Mouse (Mus musculus) midbrain, embryonic 13.5 days (tissue): ENCODE measurements around the gene Fgd3. TPM values are rescaled to one million over a fixed set of nuclear protein-coding genes. Genes with fewer than 3 reads are reported as not detected.

Source experiments
- ATAC-seq: fragments of 200-750 bp; cut with Nextera tagmentation; 2 replicates; pipeline ENCODE4 v1.8.0; 2017; ENCODE audit warnings: mild to moderate bottlenecking, moderate TSS enrichment, moderate library complexity
- H3K27ac ChIP-seq: fragments of 300-500 bp; sonication (generic); 2 replicates; pipeline ENCODE4 v1.5.1; 2015; ENCODE audit warnings: inconsistent platforms, mild to moderate bottlenecking, moderate library complexity
- H3K27me3 ChIP-seq: fragments of 300-500 bp; sonication (generic); 2 replicates; pipeline ENCODE4 v1.6.1; 2015; ENCODE audit warnings: mild to moderate bottlenecking, inconsistent platforms
- H3K36me3 ChIP-seq: fragments of 300-500 bp; sonication (generic); 2 replicates; pipeline ENCODE4 v1.6.1; 2015; ENCODE audit warnings: mild to moderate bottlenecking, inconsistent platforms
- H3K4me1 ChIP-seq: fragments of 300-500 bp; sonication (generic); replicated peaks from 2 replicates; pipeline ENCODE4 v1.6.1; 2015; ENCODE audit warnings: inconsistent platforms
- H3K4me2 ChIP-seq: fragments of 300-500 bp; sonication (generic); replicated peaks from 2 replicates; pipeline ENCODE4 v1.6.1; 2015; ENCODE audit warnings: moderate library complexity, mild to moderate bottlenecking, inconsistent platforms
- H3K4me3 ChIP-seq: fragments of 300-500 bp; sonication (generic); replicated peaks from 2 replicates; pipeline ENCODE4 v1.5.1; 2015; ENCODE audit warnings: mild to moderate bottlenecking, inconsistent platforms
- H3K9ac ChIP-seq: fragments of 300-500 bp; sonication (generic); replicated peaks from 2 replicates; pipeline ENCODE4 v1.6.1; 2015; ENCODE audit warnings: mild to moderate bottlenecking, inconsistent platforms
- H3K9me3 ChIP-seq: fragments of 300-500 bp; sonication (generic); 2 replicates; pipeline ENCODE4 v1.6.1; 2016; ENCODE audit warnings: mild to moderate bottlenecking, inconsistent platforms
- WGBS: fragments of 180-500 bp; shearing (Covaris S2); methylation state at CpG from one replicate; pipeline ENCODE4 v1.1.7; 2015; 5-methylcytosine and 5-hydroxymethylcytosine counted together
- polyA plus RNA-seq: library from polyadenylated mRNA; unstranded; fragments of >200 nt; fragmentation: Nextera tagmentation; extraction: Ambion mirVana; gene quantifications from 2 replicates; pipeline ENCODE4 v1.2.1, GENCODE M21; 2015

Gene Fgd3
- polyA plus RNA-seq, 1 experiment from 2014 or later = 1.8 TPM

DNA sequence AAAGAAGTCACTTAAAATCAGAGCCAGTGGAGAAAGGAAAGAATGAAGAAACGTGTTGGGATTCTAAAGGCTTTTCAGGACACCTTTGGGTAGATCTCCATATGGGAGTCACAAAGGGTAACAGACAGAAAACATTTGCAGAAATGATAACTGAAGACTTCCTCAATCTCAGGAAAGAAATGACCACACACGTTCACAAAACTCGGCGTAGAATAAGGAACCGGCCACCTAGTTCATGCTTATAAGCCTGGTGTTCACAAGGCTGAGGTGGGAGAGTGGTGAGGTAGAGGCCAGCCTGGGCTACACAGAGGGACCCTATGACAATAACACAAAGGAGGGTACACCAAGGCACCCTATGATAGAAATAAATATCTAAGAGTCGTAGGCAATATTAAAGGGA is 28.2 kb downstream of the Fgd3 start:
- Histone ChIP-seq H3K4me3 (no peak overlapping the region), H3K4me1 (no peaks in the 10 kb centered on the region), H3K9ac (no peak overlapping the region), H3K9me3 (0 out of 2 replicates have a peak, but pooled peaks cover 5% of the 10 kb centered on the region), H3K27me3 (no peaks in the 10 kb centered on the region), H3K4me2 (no peak overlapping the region), H3K27ac (no peak overlapping the region), H3K36me3 (peaks cover 5% of the 10 kb centered on the region; the same call in 1 of the 2 replicates)
- WGBS = 94% methylated on average over 6 of the region's 6 CpGs
- no peak for ATAC-seq

DNA sequence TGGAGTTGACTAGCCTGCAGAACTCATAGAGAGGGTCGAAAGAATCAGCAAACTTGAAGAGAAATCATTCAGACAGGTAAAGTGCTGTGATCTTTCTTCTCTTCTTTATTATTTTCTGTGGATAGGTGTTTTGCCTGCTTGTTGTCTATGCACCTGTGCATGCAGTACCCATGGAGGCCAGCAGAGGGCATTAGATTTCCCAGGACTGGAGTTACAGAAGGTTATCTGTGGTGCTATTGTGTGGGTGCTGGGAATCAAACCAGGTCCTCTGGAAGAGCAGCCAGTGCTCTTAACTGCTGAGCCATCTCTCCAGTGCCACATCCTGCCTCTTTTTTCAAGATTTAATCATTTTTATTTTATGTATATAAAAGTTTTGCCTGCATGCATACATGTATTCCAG is 28.7 kb downstream of the Fgd3 start:
- Histone ChIP-seq H3K9ac (no peak overlapping the region), H3K4me1 (no peaks in the 10 kb centered on the region), H3K9me3 (0 out of 2 replicates have a peak, but pooled peaks cover 5% of the 10 kb centered on the region), H3K4me2 (no peak overlapping the region), H3K27ac (no peak overlapping the region), H3K27me3 (no peaks in the 10 kb centered on the region), H3K36me3 (peaks cover 8% of the 10 kb centered on the region; the same call in 1 of the 2 replicates), H3K4me3 (no peak overlapping the region)
- ATAC-seq = no peak
- 60% methylated on average over 1 of the region's 1 CpGs for WGBS

DNA sequence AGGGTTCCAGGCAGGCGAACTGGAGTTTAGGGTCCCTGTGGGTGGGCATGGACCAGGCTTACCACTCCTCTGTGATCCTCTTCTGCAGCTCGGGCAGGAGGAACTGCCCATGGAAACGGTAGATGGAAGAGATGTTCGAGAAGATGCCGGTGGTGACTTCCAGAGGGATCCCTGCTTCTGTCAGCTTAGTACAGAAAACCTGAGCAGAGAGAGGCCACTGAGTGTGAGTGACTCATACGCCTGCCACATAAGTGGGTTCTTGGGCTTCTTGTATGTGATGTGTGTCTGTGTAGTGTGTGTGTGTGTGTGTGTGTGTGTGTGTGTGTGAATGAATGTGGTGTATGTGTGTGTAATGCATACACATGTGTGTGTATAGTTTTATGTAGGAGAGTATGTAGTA is 32.9 kb downstream of the Fgd3 start:
- no peak overlapping the region for H3K27ac ChIP-seq
- 0 out of 2 replicates have a peak, but pooled peaks cover 5% of the 10 kb centered on the region for H3K9me3 ChIP-seq
- H3K27me3 ChIP-seq = no peaks in the 10 kb centered on the region
- H3K9ac ChIP-seq = no peak overlapping the region
- no peak overlapping the region for H3K4me3 ChIP-seq
- ATAC-seq = no peak
- no peaks in the 10 kb centered on the region for H3K4me1 ChIP-seq
- peaks cover 16% of the 10 kb centered on the region for H3K36me3 ChIP-seq
- H3K4me2 ChIP-seq = no peak overlapping the region
- 88% methylated on average over 6 of the region's 6 CpGs for WGBS

DNA sequence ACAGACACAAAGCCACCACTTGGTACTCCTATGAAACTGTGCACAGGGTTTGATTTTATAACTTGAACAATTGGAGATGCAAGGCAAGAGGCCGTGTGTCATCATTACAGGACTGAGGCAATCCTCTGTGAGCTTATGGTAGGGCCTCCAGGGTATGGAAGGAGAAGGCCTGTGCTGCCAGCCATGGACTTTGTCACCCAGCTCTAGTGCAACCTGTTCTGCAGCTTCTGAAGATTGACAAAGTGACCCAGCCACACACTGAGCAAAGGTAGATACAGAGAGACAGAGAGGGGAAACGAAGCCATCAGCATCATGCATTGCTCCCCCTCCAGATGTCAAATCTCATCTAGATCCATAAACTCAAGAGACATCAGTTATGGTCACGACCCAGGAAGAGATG is 33.4 kb downstream of the Fgd3 start:
- Histone ChIP-seq H3K9ac (no peak overlapping the region), H3K27ac (no peak overlapping the region), H3K4me1 (no peaks in the 10 kb centered on the region), H3K4me2 (no peak overlapping the region), H3K4me3 (no peak overlapping the region), H3K27me3 (no peaks in the 10 kb centered on the region), H3K36me3 (peaks cover 16% of the 10 kb centered on the region), H3K9me3 (0 out of 2 replicates have a peak, but pooled peaks cover 5% of the 10 kb centered on the region)
- ATAC-seq = no peak
- 81% methylated on average over 3 of the region's 3 CpGs for WGBS

DNA sequence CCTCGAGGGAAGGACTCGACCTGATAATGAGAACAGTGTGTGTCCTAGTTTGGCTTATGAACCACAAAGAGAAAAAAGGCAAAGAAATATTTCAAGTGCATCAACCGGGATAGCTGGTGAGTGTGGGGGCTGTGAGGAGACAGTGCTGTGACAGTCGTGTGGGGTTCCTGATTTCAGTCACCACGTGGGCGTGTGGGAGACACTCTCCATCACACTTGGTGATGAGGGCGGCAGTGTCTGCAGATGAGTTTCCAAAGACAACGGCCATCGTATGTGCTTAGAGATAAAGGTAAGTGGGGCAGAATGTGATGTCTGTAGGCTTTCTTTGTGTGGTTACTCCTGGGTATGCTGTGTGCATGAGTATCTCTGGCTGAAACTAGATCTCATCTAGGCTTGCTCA is 36.4 kb downstream of the Fgd3 start:
- 85% methylated on average over 9 of the region's 9 CpGs for WGBS
- ATAC-seq = no peak
- no peak overlapping the region for H3K9ac ChIP-seq
- H3K36me3 ChIP-seq = peaks cover 29% of the 10 kb centered on the region
- no peaks in the 10 kb centered on the region for H3K4me1 ChIP-seq
- H3K27ac ChIP-seq = no peak overlapping the region
- no peak overlapping the region for H3K4me2 ChIP-seq
- 0 out of 2 replicates have a peak, but pooled peaks cover 5% of the 10 kb centered on the region for H3K9me3 ChIP-seq
- no peak overlapping the region for H3K4me3 ChIP-seq
- no peaks in the 10 kb centered on the region for H3K27me3 ChIP-seq

DNA sequence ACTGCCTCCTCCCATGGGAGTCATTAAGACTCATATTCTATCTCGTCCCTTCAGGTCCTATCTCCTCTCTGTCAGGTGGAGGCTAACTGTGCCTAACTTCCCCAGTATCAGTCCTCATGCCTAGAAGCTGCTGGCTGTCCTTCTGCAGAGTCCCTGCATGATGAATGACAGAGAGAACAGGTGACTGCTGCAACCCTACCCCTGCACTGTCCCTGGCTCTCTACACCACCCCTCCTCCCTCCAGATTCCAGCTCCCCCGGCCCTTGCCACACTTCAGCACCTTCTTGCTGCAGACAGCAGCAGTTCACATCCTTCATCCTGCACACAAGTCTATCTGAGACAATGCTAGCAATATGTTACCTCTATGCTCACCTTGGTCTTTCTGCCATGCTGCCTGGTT is 37.9 kb downstream of the Fgd3 start:
- no peak for ATAC-seq
- Histone ChIP-seq H3K4me3 (no peak overlapping the region), H3K27ac (no peak overlapping the region), H3K9ac (no peak overlapping the region), H3K36me3 (peaks cover 27% of the 10 kb centered on the region), H3K9me3 (0 out of 2 replicates have a peak, but pooled peaks cover 5% of the 10 kb centered on the region), H3K4me1 (no peaks in the 10 kb centered on the region), H3K27me3 (no peaks in the 10 kb centered on the region), H3K4me2 (no peak overlapping the region)
- WGBS = 68% methylated on average over 2 of the region's 2 CpGs

DNA sequence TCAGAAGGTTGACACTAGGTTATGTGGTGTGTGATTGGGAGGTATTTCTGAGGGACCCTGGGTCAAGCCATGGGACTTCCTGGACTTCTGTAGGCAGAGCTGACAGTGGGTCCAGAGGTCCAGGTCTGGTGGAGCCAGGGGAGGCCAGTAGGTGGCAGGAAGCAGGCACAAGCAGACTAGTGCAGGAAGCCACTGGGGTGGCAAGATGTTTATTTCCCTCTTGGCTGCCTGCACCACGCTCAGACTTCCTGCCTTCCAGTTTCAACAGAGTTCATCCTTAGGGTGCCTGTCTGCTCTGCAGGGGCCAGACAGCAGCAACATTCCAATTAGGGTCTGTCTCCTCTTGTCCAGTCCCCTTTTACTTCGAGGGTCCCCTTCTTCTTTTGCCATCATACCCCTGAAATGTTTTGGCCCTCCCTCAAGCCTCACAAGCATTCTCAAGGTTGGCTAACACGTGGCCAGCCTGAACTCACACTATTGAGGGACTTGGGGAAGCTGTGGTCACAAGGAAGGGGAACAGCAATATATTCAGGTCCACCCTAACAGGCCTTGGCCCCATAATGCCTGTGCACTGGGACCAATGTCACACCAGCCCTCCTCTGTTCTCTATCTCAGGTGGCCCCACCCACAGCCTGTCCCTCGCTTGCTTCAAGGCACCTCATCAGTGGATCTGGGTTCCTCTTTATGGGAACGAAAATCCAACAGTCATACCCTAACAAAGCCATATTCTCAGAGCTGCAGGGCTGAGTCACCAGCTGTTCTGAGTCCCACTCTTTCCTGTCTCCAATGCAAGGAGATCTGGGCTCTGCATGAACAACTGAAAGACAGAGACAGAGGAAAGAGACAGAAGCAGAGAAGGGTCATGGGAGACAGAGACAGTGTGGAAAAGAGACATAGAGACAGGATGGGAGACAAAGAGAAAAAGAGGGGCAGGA is 48.0 kb downstream of the Fgd3 start:
- Histone ChIP-seq H3K27ac (no peak overlapping the region), H3K36me3 (no peaks in the 10 kb centered on the region), H3K4me3 (no peak overlapping the region), H3K4me1 (no peaks in the 10 kb centered on the region), H3K9me3 (no peaks in the 10 kb centered on the region), H3K27me3 (no peaks in the 10 kb centered on the region), H3K4me2 (no peak overlapping the region), H3K9ac (no peak overlapping the region)
- WGBS = 71% methylated on average over 5 of the region's 5 CpGs
- ATAC-seq = no peak

DNA sequence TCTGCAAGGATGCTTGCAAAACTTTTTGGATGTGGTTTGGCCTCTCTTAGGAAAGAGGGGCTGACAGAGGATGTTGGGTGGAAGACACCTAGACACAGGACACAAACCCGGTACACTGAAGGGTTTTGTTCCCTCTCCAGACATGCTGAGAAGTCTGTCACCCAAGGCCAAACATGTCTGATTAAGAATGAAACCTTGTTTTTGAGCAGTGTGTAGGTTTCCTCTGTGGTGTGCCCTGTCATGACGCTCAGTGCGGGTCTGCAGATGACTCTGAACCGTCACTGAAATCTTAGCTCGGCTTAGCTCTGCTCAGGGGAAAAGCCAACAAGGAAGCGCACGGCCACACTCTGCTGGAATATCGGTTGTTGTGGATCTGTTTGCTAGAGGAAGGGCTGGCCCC is 49.6 kb downstream of the Fgd3 start:
- no peaks in the 10 kb centered on the region for H3K36me3 ChIP-seq
- no peaks in the 10 kb centered on the region for H3K9me3 ChIP-seq
- no peak for ATAC-seq
- no peak overlapping the region for H3K4me2 ChIP-seq
- 89% methylated on average over 8 of the region's 8 CpGs for WGBS
- H3K27ac ChIP-seq = no peak overlapping the region
- H3K4me3 ChIP-seq = no peak overlapping the region
- no peak overlapping the region for H3K9ac ChIP-seq
- no peaks in the 10 kb centered on the region for H3K4me1 ChIP-seq
- H3K27me3 ChIP-seq = no peaks in the 10 kb centered on the region

DNA sequence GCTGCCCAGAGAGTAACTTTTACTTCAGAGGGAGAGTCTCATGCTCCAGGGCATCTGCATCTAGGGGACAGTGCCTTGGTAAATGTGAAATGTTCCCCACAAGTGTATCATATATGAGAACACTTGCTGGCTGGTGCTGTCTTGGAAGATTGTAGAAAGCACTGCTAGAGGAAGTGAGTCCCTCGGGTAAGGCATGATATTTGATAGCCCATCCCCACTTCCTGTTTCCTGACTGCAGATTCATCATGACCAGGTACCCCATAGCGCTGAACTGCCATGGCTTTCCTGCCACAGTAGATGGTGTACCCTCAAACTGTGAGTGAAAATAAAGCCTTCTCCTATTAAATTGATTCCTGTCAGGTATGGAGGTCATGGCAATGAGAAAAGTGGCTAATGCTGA is 52.5 kb downstream of the Fgd3 start:
- no peaks in the 10 kb centered on the region for H3K36me3 ChIP-seq
- no peaks in the 10 kb centered on the region for H3K27me3 ChIP-seq
- no peak for ATAC-seq
- no peaks in the 10 kb centered on the region for H3K4me1 ChIP-seq
- H3K4me2 ChIP-seq = no peak overlapping the region
- no peak overlapping the region for H3K27ac ChIP-seq
- 82% methylated on average over 2 of the region's 2 CpGs for WGBS
- H3K9ac ChIP-seq = no peak overlapping the region
- H3K4me3 ChIP-seq = no peak overlapping the region
- H3K9me3 ChIP-seq = no peaks in the 10 kb centered on the region

DNA sequence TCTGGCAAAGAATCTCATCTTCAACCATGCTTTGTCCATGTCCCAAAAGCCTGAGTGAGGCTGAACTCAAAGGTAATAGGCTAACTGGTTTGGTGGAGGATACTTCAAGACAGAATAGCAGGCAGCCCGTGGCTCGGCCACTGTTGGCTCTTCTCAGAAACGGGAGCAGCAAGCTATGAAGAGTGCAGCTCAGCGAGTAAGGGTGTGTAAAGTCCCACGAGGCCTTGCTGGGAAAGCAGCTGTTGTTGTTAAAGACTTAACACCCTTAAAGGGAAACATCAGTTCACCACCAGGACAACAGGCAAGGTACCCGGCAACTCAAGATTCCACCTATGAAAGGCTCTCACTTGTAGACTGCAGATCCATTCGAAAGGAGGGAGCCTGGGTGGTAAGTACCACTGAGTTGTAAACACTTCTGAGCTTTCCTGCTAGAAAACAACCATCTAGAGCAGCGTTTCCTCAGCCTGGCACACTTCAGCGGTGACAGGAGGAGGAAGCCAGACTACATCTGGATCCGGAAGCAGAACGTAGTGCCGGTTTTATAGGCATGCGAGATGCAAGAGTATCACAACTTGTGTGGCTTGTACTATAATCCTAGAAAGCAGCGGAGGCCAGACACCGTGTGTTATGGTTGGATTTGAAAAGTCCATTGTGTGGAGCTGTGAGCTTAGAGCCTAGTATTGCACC is 59.9 kb downstream of the Fgd3 start:
- H3K4me1 ChIP-seq = no peaks in the 10 kb centered on the region
- H3K9ac ChIP-seq = no peak overlapping the region
- no peak overlapping the region for H3K4me2 ChIP-seq
- H3K27me3 ChIP-seq = no peaks in the 10 kb centered on the region
- ATAC-seq = no peak
- H3K4me3 ChIP-seq = no peak overlapping the region
- no peaks in the 10 kb centered on the region for H3K36me3 ChIP-seq
- 84% methylated on average over 15 of the region's 15 CpGs for WGBS
- H3K27ac ChIP-seq = no peak overlapping the region
- no peaks in the 10 kb centered on the region for H3K9me3 ChIP-seq

DNA sequence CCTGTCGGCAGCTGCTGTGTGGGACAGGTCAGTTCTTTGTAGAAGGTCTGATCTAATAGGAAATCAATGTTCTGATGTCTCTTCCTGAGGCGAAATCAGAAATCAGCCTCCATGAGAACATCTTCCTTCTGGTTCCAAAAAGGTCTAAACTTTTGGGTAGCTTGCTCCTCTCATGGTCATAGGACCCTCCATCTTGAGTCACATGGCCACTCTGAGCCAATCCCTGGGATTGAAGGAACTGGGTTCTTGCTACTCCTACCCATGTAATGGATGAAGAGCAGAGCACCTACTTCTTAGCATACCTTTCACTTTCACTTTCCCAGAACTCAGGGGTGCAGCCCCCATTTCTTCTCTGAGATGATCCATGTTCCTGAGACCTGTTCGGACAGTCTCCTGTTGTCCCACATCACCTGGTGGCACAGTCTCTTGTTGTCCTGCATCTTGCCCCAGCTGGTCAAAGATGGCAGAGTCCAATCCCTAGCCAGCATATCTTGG is 62.2 kb downstream of the Fgd3 start:
- H3K36me3 ChIP-seq = no peaks in the 10 kb centered on the region
- no peak overlapping the region for H3K9ac ChIP-seq
- no peak for ATAC-seq
- H3K9me3 ChIP-seq = no peaks in the 10 kb centered on the region
- H3K27me3 ChIP-seq = no peaks in the 10 kb centered on the region
- no peak overlapping the region for H3K27ac ChIP-seq
- H3K4me1 ChIP-seq = no peaks in the 10 kb centered on the region
- H3K4me3 ChIP-seq = no peak overlapping the region
- H3K4me2 ChIP-seq = no peak overlapping the region
- 87% methylated on average over 3 of the region's 3 CpGs for WGBS

DNA sequence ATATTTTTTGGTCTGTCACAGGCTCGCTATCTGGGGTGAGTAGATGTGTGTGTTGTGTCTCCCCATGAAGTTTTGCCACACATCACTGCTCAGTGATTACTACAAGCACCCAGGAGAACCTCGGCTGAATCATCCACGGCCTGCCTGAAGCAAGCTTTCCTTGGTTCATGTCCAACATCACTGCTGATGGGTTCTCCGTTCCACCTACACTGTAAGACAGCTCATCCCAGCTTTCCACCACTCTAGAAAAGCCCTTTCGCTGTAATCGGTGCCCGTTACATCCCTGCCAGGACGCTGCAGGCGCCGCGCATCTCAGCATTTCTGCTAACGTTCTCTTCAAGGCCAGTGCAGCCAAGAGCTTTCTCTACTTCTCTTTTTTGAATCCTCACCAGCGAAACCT is 67.4 kb downstream of the Fgd3 start:
- Histone ChIP-seq H3K9ac (no peak overlapping the region), H3K27ac (no peak overlapping the region), H3K4me1 (peaks cover 5% of the 10 kb centered on the region), H3K27me3 (peaks cover 17% of the 10 kb centered on the region), H3K36me3 (no peaks in the 10 kb centered on the region), H3K4me2 (no peak overlapping the region), H3K4me3 (no peak overlapping the region), H3K9me3 (no peaks in the 10 kb centered on the region)
- WGBS = 91% methylated on average over 13 of the region's 13 CpGs
- ATAC-seq = no peak
